In genomic region chr17:12793660-12794406, GRCm38 (mm10) we compare ENCODE assay signal across 8 mouse cellular contexts. TPM values are rescaled to one million over a fixed set of nuclear protein-coding genes. Genes with fewer than 3 reads are reported as not detected.
DNase-seq lines count a peak whose midpoint lies in the region; ATAC-seq and TF ChIP-seq lines count a peak whose summit lies in the region.

No protein-coding gene starts in this region.

- no peak overlapping the region for H3K4me3 ChIP-seq in forebrain, embryonic 15.5 days
- no peak overlapping the region for H3K4me3 ChIP-seq in forebrain, embryonic 11.5 days (ENCODE audit: low read depth, low read length)
- H3K4me3 ChIP-seq in gastrocnemius, adult 2 months = peak overlapping the region; percentile 33
- H3K4me3 ChIP-seq in hindbrain, embryonic 13.5 days = no peak overlapping the region
- H3K4me3 ChIP-seq in limb, embryonic 14.5 days (replicated peaks; ENCODE audit: low read length) = no peak overlapping the region

- no peaks in the 10 kb centered on the region for H3K9me3 ChIP-seq in forebrain, embryonic 15.5 days
- no peaks in the 10 kb centered on the region for H3K9me3 ChIP-seq in forebrain, embryonic 11.5 days (ENCODE audit: control insufficient read depth, low read length)
- no peaks in the 10 kb centered on the region for H3K9me3 ChIP-seq in hindbrain, embryonic 13.5 days
- H3K9me3 ChIP-seq in limb, embryonic 14.5 days (ENCODE audit: control insufficient read depth, low read length) = no peaks in the 10 kb centered on the region

- no peaks in the 10 kb centered on the region for H3K27me3 ChIP-seq in forebrain, embryonic 15.5 days
- no peaks in the 10 kb centered on the region for H3K27me3 ChIP-seq in forebrain, embryonic 11.5 days (ENCODE audit: control insufficient read depth, insufficient read depth, low read length)
- no peaks in the 10 kb centered on the region for H3K27me3 ChIP-seq in hindbrain, embryonic 13.5 days
- no peaks in the 10 kb centered on the region for H3K27me3 ChIP-seq in limb, embryonic 14.5 days (ENCODE audit: control insufficient read depth, insufficient read depth, low read length)

- ATAC-seq in forebrain, embryonic 15.5 days (replicated peaks) = 0 out of 2 replicates have a peak, but pooled peaks have one; percentile 29
- no peak for ATAC-seq in forebrain, embryonic 11.5 days (replicated peaks; ENCODE audit: low FRiP score)
- no peak for ATAC-seq in hindbrain, embryonic 13.5 days (ENCODE audit: low FRiP score)
- peak; percentile 35 for ATAC-seq in limb, embryonic 14.5 days (ENCODE audit: low FRiP score, low read depth)

- H3K9ac ChIP-seq in forebrain, embryonic 15.5 days (replicated peaks) = no peak overlapping the region
- H3K9ac ChIP-seq in forebrain, embryonic 11.5 days (ENCODE audit: low read length) = no peak overlapping the region
- no peak overlapping the region for H3K9ac ChIP-seq in hindbrain, embryonic 13.5 days
- no peak overlapping the region for H3K9ac ChIP-seq in limb, embryonic 14.5 days (ENCODE audit: low read depth, low read length, severe bottlenecking)

- peaks cover 27% of the 10 kb centered on the region for H3K4me1 ChIP-seq in forebrain, embryonic 15.5 days
- H3K4me1 ChIP-seq in forebrain, embryonic 11.5 days (replicated peaks; ENCODE audit: control insufficient read depth, insufficient read depth, low read length) = no peaks in the 10 kb centered on the region; the same call in 1 of the 2 replicates
- peaks cover 29% of the 10 kb centered on the region for H3K4me1 ChIP-seq in hindbrain, embryonic 13.5 days (replicated peaks)
- H3K4me1 ChIP-seq in limb, embryonic 14.5 days (ENCODE audit: control insufficient read depth, insufficient read depth, low read length) = peaks cover 61% of the 10 kb centered on the region

- TF ChIP-seq CTCF in brain, embryonic 14.5 days (IDR thresholded peaks at IDR 0.05; ENCODE audit: borderline replicate concordance, extremely low read depth, insufficient read depth, insufficient read length) = no peak
- no peak for TF ChIP-seq CTCF in gastrocnemius, adult 2 months (IDR thresholded peaks at IDR 0.05)

- no peaks in the 10 kb centered on the region for H3K36me3 ChIP-seq in forebrain, embryonic 15.5 days
- no peaks in the 10 kb centered on the region for H3K36me3 ChIP-seq in forebrain, embryonic 11.5 days (ENCODE audit: control insufficient read depth, insufficient read depth, low read length)
- H3K36me3 ChIP-seq in hindbrain, embryonic 13.5 days = no peaks in the 10 kb centered on the region
- H3K36me3 ChIP-seq in limb, embryonic 14.5 days (ENCODE audit: control insufficient read depth, insufficient read depth, low read length) = 0 out of 2 replicates have a peak, but pooled peaks cover 3% of the 10 kb centered on the region

- H3K4me2 ChIP-seq in forebrain, embryonic 15.5 days (replicated peaks) = no peak overlapping the region
- H3K4me2 ChIP-seq in forebrain, embryonic 11.5 days (ENCODE audit: low read depth, low read length, severe bottlenecking) = no peak overlapping the region
- H3K4me2 ChIP-seq in hindbrain, embryonic 13.5 days = no peak overlapping the region
- H3K4me2 ChIP-seq in limb, embryonic 14.5 days (replicated peaks; ENCODE audit: low read depth, low read length, severe bottlenecking) = no peak overlapping the region

- WGBS in forebrain, embryonic 15.5 days = 66% methylated on average over 8 of the region's 8 CpGs
- WGBS in forebrain, embryonic 11.5 days = 81% methylated on average over 8 of the region's 8 CpGs
- WGBS in hindbrain, embryonic 13.5 days = 76% methylated on average over 8 of the region's 8 CpGs
- WGBS in limb, embryonic 14.5 days = 16% methylated on average over 8 of the region's 8 CpGs

- no peak for TF ChIP-seq POLR2A in brain, embryonic 14.5 days (IDR thresholded peaks at IDR 0.05; ENCODE audit: borderline replicate concordance, extremely low read depth, insufficient read depth, insufficient read length, poor library complexity, severe bottlenecking)
- TF ChIP-seq POLR2A in limb, embryonic 14.5 days (IDR thresholded peaks at IDR 0.05; ENCODE audit: borderline replicate concordance, extremely low read depth, insufficient read depth, insufficient read length) = no peak

- no peak overlapping the region for H3K27ac ChIP-seq in forebrain, embryonic 15.5 days (replicated peaks)
- H3K27ac ChIP-seq in forebrain, embryonic 11.5 days (ENCODE audit: low read depth, low read length) = no peak overlapping the region
- peak overlapping the region; percentile 79 for H3K27ac ChIP-seq in gastrocnemius, adult 2 months
- peak overlapping the region; percentile 49 for H3K27ac ChIP-seq in hindbrain, embryonic 13.5 days
- peak overlapping the region; percentile 84 for H3K27ac ChIP-seq in limb, embryonic 14.5 days (replicated peaks; ENCODE audit: low read depth, low read length)

- DNase-seq in forebrain, embryonic 11.5 days (ENCODE audit: low spot score) = no peak
- peak; percentile 80 for DNase-seq in brain, embryonic 14.5 days (ENCODE audit: low read depth)
- peak; percentile 84 for DNase-seq in gastrocnemius, adult 2 months
- peak; percentile 82 for DNase-seq in limb, embryonic 14.5 days (ENCODE audit: low spot score)
- peak; percentile 58 for DNase-seq in ovary, postnatal 14 days (ENCODE audit: low spot score)
- no peak for DNase-seq in frontal cortex, postnatal 36 days (ENCODE audit: low spot score in 2 of 2)

- intact Hi-C loops in gastrocnemius, adult 2 months (cut with DNase I) = loop anchor here (5.0 kb wide), 2 partner anchors 52 to 72 kb away; no protein-coding TSS in a partner anchor

RNA-seq across cellular contexts. Expression of gene Igf2r, which starts 24.4 kb away (rescaled TPM):
- 10.8 and 11.0 TPM in 2 replicates for polyA plus RNA-seq in forebrain, embryonic 15.5 days (2015; fragmentation: Nextera tagmentation; extraction: Ambion mirVana)
- polyA plus RNA-seq in forebrain, embryonic 11.5 days (2014; fragmentation: Nextera tagmentation; extraction: Ambion mirVana) = 21.0 and 21.7 TPM in 2 replicates
- polyA plus RNA-seq in brain, embryonic 14.5 days (2012; rRNA removed) = 16.4 and 24.5 TPM in 2 replicates
- total RNA-seq in gastrocnemius, adult 2 months (2021) = 10 to 100 TPM; 36.9 to 46.7 TPM
- polyA plus RNA-seq in hindbrain, embryonic 13.5 days (2015; fragmentation: Nextera tagmentation; extraction: Ambion mirVana) = 12.3 and 12.5 TPM in 2 replicates
- polyA plus RNA-seq in limb, embryonic 14.5 days (2012; rRNA removed) = 97.3 and 99.6 TPM in 2 replicates
- polyA plus RNA-seq in limb, embryonic 14.5 days (2014; fragmentation: Nextera tagmentation; extraction: Ambion mirVana) = 60.6 and 62.4 TPM in 2 replicates

Comparison
In these comparisons a context has a peak if more than half of its experiments do, and no peak if none do; other contexts are left out.
1. ATAC-seq: peak in forebrain, embryonic 15.5 days (single experiment) and limb, embryonic 14.5 days (single experiment); none in forebrain, embryonic 11.5 days (single experiment) and hindbrain, embryonic 13.5 days (single experiment).
2. H3K27ac ChIP-seq: peak in gastrocnemius, adult 2 months (single experiment), hindbrain, embryonic 13.5 days (single experiment) and limb, embryonic 14.5 days (single experiment); none in forebrain, embryonic 15.5 days (single experiment) and forebrain, embryonic 11.5 days (single experiment).
3. DNase-seq: peak in brain, embryonic 14.5 days (single experiment), gastrocnemius, adult 2 months (single experiment), limb, embryonic 14.5 days (single experiment) and ovary, postnatal 14 days (single experiment); none in forebrain, embryonic 11.5 days (single experiment) and frontal cortex, postnatal 36 days (0 of 2).